Mouse (Mus musculus): ENCODE data around the gene Tecpr2. TPM values are rescaled to one million over a fixed set of nuclear protein-coding genes. Genes with fewer than 3 reads are reported as not detected.

The Tecpr2 gene
- polyA plus RNA-seq, 1 experiment from 2014 or later: 3.8 TPM

DNA sequence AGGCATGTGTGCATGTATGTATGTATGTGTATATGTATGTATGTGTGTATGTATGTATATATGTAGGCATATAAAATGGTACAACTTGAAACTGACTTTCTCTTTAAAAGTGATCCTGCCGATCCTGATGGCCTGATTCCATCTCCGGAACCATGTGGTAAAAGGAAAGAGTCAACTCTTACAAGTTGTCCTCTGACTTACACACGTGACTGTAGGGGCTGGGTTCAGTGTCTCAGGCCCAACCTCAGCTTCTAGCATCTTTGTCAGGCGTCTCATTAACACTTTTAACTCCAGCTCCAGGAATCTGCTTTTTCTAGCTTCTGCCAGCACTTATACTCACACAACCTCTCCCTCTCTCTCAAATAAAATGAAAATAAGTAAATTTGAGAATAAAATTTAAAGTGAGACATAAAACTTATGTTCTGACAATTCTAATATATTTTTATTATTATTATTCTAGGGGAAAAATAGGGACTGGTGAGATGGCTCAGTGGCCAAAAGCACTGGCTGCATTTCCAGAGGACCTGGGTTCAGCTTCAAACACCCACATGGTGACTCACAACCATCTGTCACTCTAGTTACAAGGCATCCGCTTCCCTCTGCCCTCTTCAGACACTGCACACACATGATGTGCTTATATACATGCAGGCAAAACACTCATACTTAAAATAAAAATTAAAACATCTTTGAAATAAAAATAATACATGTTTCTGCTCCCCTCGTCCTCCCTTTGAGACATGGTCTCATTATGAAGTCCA, 63.7 kb downstream of the Tecpr2 start:
- Histone ChIP-seq H3K9me3 (no peaks in the 10 kb centered on the region), H3K27ac (no peak overlapping the region), H3K9ac (no peak overlapping the region), H3K36me3 (peaks cover 38% of the 10 kb centered on the region), H3K27me3 (no peaks in the 10 kb centered on the region), H3K4me1 (no peaks in the 10 kb centered on the region), H3K4me3 (no peak overlapping the region), H3K4me2 (no peak overlapping the region)
- 78% methylated on average over 6 of the region's 6 CpGs for WGBS
- ATAC-seq (ENCODE audit: insufficient number of reproducible peaks, low FRiP score, low TSS enrichment, low read depth): no peak

DNA sequence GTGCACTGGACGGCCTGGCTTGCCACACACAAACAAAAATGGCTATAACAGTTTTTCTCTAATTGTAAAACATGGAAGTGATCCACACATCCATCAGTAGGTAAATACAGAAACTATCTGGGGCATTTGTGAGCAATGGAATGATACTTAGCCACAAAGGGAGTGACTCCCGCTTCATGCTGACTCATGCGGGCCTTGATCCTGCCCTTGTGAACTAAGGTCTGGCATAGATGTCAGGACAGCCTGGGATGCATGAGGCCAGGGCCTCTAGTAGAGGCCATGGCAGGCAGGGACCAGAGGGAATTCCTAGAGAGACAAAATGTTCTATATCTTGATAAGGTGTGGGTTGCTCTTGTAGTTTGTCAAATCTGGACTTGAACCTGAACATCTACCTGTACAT, 64.4 kb downstream of the Tecpr2 start:
- H3K36me3 ChIP-seq: peaks cover 36% of the 10 kb centered on the region
- no peak overlapping the region for H3K9ac ChIP-seq
- H3K27me3 ChIP-seq: no peaks in the 10 kb centered on the region
- no peak overlapping the region for H3K27ac ChIP-seq
- no peak overlapping the region for H3K4me3 ChIP-seq
- H3K4me2 ChIP-seq: no peak overlapping the region
- no peaks in the 10 kb centered on the region for H3K9me3 ChIP-seq
- H3K4me1 ChIP-seq: no peaks in the 10 kb centered on the region
- no peak for ATAC-seq (ENCODE audit: insufficient number of reproducible peaks, low FRiP score, low TSS enrichment, low read depth)
- WGBS: 86% methylated on average over 3 of the region's 3 CpGs

DNA sequence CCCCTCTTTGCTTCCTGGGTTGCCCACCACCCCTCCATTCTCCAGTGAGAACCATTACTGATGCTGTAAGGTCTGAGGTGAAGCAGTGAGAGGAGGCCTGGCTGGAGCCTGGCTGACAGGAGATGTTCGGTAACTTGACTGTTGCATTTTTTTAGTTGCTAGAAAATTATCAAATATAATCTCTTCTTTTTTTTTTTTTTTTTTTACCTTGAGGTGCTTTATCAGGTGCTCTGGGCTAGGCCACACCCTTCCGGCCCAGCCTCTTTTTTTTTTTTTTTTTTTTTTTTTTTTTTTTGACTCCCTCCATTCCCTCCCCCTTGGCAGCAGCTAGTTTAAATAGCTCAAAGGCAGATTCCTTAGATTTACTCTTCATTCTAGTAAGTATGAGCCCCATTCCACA, 64.8 kb downstream of the Tecpr2 start:
- no peaks in the 10 kb centered on the region for H3K27me3 ChIP-seq
- H3K9me3 ChIP-seq: no peaks in the 10 kb centered on the region
- no peak overlapping the region for H3K4me2 ChIP-seq
- no peak overlapping the region for H3K27ac ChIP-seq
- peaks cover 32% of the 10 kb centered on the region for H3K36me3 ChIP-seq
- WGBS: 78% methylated on average over 2 of the region's 2 CpGs
- no peak overlapping the region for H3K9ac ChIP-seq
- no peak for ATAC-seq (ENCODE audit: insufficient number of reproducible peaks, low FRiP score, low TSS enrichment, low read depth)
- no peaks in the 10 kb centered on the region for H3K4me1 ChIP-seq
- H3K4me3 ChIP-seq: no peak overlapping the region

DNA sequence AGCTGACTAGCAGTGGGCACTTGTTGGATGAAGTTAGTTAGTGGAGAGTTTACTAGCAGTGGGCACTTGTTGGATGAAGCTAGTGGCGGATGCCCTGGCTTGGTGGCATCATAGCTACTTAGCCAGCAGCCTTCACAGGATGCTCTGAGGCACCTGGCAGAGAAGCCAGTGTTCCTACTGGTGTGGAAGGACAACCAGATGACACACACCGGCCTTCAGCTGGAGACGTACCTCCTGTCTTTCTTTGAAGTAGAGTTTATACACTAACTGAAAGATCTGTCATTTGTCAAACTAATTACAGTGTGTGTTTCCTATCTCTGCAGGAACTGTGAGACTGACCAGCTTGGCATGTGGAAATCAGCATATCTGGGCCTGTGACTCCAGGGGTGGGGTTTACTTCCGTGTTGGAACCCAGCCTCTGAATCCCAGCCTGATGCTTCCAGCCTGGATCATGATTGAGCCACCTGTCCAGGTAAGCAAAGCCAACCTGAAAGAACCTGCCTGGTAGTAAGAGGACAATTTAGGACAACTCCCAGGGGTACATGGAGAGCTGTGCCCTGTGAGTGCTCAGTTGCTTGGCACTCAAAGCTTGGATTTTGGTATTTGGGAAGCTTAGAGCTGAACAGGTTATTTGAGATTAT, 65.4 kb downstream of the Tecpr2 start:
- Histone ChIP-seq H3K27me3 (no peaks in the 10 kb centered on the region), H3K4me2 (no peak overlapping the region), H3K4me1 (no peaks in the 10 kb centered on the region), H3K4me3 (no peak overlapping the region), H3K9ac (no peak overlapping the region), H3K9me3 (no peaks in the 10 kb centered on the region), H3K36me3 (peaks cover 32% of the 10 kb centered on the region), H3K27ac (no peak overlapping the region)
- 74% methylated on average over 4 of the region's 4 CpGs for WGBS
- ATAC-seq (ENCODE audit: insufficient number of reproducible peaks, low FRiP score, low TSS enrichment, low read depth): no peak

DNA sequence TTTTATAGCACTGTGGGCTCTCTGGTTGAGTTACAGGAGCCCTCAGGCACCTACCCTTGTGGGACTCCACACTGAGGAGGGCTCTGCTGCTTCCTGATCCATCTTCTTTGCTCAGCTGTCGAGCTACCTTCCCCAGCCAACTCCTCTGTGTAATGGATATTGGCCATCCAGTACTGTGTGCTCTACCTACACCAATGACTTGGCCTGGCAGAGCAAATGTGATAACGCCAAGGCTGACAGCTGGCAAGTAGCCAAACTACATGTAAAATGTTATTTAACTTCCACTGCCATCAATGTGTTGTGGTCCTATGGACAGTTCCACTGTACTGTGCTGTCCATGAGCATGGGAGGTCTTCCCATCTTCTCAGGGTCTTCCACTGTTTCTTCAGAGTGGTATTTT, 72.9 kb downstream of the Tecpr2 start:
- no peak for ATAC-seq (ENCODE audit: insufficient number of reproducible peaks, low FRiP score, low TSS enrichment, low read depth)
- WGBS: 70% methylated on average over 2 of the region's 2 CpGs
- H3K36me3 ChIP-seq: peaks cover 13% of the 10 kb centered on the region; the same call in 1 of the 2 replicates

DNA sequence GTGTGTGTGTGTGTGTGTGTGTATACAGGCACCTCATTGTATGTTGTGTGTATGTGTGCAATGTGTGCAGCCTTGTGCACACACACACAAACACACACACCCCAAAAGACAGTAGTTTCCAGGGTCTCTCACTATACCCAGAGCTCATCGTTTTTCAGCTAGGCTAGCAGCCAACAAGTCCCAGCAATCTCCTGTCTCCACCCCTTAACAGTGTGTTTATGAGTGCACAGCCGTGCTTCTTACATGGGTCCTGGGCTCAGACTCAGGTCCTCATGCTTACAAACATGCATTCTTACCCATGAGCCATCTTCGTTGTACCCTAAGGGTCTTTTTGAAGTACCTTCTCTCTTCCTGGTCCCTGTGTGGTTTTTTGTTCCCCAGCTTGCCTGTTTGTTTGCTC, 76.4 kb downstream of the Tecpr2 start:
- peaks cover 38% of the 10 kb centered on the region for H3K36me3 ChIP-seq
- H3K4me1 ChIP-seq: 0 out of 2 replicates have a peak, but pooled peaks cover 6% of the 10 kb centered on the region
- no peak overlapping the region for H3K4me3 ChIP-seq
- WGBS: 43% methylated on average over 3 of the region's 3 CpGs
- no peaks in the 10 kb centered on the region for H3K27me3 ChIP-seq
- ATAC-seq (ENCODE audit: insufficient number of reproducible peaks, low FRiP score, low TSS enrichment, low read depth): no peak
- H3K9ac ChIP-seq: no peak overlapping the region
- H3K27ac ChIP-seq: no peak overlapping the region
- H3K4me2 ChIP-seq: no peak overlapping the region
- H3K9me3 ChIP-seq: no peaks in the 10 kb centered on the region

More for the DNA sequence above, 72.9 kb downstream of the Tecpr2 start:
- Histone ChIP-seq H3K4me3 (no peak overlapping the region), H3K4me1 (0 out of 2 replicates have a peak, but pooled peaks cover 6% of the 10 kb centered on the region), H3K27ac (no peak overlapping the region), H3K9ac (no peak overlapping the region), H3K4me2 (no peak overlapping the region), H3K9me3 (no peaks in the 10 kb centered on the region), H3K27me3 (no peaks in the 10 kb centered on the region)

DNA sequence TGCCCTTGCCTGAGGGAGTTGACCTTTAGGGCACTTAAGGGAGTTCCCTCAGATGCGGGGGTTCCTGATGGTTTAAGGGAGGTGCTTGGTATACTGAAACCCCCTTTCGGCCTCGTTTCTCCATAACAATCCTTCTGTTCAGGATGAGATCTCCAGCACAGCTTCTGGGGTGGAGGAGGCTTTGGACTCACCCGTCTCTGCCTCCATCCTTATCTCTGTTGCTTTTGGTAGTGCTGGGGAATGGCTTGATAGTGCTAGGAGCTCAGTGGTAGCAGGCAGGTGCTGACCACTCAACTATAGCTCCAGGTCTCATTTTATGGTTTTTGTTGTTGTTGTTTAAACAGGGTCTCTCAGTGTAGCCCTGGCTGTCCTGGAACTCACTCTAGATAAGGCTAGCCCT, 77.0 kb downstream of the Tecpr2 start:
- H3K9ac ChIP-seq: no peak overlapping the region
- ATAC-seq (ENCODE audit: insufficient number of reproducible peaks, low FRiP score, low TSS enrichment, low read depth): no peak
- H3K4me1 ChIP-seq: 0 out of 2 replicates have a peak, but pooled peaks cover 6% of the 10 kb centered on the region
- no peak overlapping the region for H3K4me3 ChIP-seq
- no peak overlapping the region for H3K27ac ChIP-seq
- H3K4me2 ChIP-seq: no peak overlapping the region
- no peaks in the 10 kb centered on the region for H3K9me3 ChIP-seq
- H3K36me3 ChIP-seq: peaks cover 42% of the 10 kb centered on the region
- 75% methylated on average over 4 of the region's 4 CpGs for WGBS
- H3K27me3 ChIP-seq: no peaks in the 10 kb centered on the region

DNA sequence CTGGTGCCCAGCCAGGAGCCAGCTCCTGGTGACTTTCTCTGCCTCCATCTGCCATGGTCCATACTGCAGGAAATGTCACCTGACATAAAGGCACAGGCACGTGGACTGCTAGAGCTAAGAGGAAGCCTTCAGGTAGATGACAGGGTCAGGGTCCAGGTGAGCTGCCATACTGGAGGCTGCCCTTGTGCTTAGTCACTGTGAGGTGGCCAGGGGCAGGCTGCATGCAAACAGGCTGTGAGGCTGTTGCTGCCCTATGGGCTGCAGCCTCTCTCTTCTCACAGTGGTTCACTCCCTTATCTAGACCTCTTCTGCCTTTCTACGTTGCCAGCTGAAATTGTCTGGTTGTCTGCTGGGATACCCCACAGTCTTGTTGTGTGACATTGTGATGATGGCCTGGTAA, 78.1 kb downstream of the Tecpr2 start:
- ATAC-seq (ENCODE audit: insufficient number of reproducible peaks, low FRiP score, low TSS enrichment, low read depth): 0 out of 2 replicates have a peak, but pooled peaks have one; percentile 44
- H3K36me3 ChIP-seq: peaks cover 43% of the 10 kb centered on the region
- no peak overlapping the region for H3K4me2 ChIP-seq
- H3K9ac ChIP-seq: no peak overlapping the region
- H3K4me1 ChIP-seq: 0 out of 2 replicates have a peak, but pooled peaks cover 6% of the 10 kb centered on the region
- H3K9me3 ChIP-seq: no peaks in the 10 kb centered on the region
- 96% methylated on average over 2 of the region's 2 CpGs for WGBS
- H3K27me3 ChIP-seq: no peaks in the 10 kb centered on the region
- H3K27ac ChIP-seq: no peak overlapping the region
- no peak overlapping the region for H3K4me3 ChIP-seq

DNA sequence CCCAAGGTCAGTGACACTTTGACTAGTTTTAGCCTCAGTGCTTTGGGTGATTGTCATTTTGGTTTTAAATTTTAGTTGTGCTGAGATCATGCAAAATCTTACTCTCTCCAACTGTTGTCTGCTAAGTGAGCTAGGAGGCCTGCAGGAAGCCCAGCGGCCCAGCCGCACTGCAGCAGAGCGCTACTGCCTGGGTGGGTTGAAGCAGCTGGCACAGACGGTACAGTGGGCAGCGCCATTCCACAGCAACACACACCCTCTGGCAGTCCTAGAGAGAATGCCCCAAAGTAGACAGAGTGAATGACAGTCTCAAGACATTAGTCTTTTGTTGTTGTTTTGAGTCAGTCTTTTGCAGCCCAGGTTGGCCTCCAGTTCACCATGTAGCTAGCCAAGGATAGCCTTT, 81.3 kb downstream of the Tecpr2 start:
- Histone ChIP-seq H3K36me3 (peaks cover 64% of the 10 kb centered on the region), H3K4me3 (no peak overlapping the region), H3K4me1 (0 out of 2 replicates have a peak, but pooled peaks cover 6% of the 10 kb centered on the region), H3K4me2 (no peak overlapping the region), H3K9ac (no peak overlapping the region), H3K9me3 (no peaks in the 10 kb centered on the region), H3K27me3 (no peaks in the 10 kb centered on the region), H3K27ac (no peak overlapping the region)
- ATAC-seq (ENCODE audit: insufficient number of reproducible peaks, low FRiP score, low TSS enrichment, low read depth): no peak
- WGBS: 91% methylated on average over 5 of the region's 5 CpGs

DNA sequence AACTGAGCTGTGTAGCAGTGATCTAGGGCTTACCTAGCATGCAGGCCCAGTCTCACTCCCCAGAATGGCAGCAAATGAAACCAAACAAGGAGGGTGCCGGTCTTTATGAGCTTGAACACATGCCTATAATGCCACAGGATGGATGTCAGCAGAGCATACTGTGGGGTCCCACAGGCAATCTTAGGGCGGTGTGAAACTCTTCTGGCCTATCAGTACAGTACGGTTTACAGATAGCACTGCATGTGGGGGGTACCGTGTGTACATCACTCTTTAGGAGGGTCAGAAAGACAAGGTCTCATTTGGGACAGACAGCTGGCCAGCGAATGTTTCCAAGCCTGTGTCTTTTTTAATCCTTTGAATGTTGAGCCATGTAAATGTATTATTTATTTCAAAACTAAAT, 82.9 kb downstream of the Tecpr2 start:
- Histone ChIP-seq H3K4me3 (no peak overlapping the region), H3K4me1 (no peaks in the 10 kb centered on the region), H3K9ac (no peak overlapping the region), H3K4me2 (no peak overlapping the region), H3K36me3 (peaks cover 78% of the 10 kb centered on the region), H3K9me3 (no peaks in the 10 kb centered on the region), H3K27ac (no peak overlapping the region), H3K27me3 (no peaks in the 10 kb centered on the region)
- WGBS: 90% methylated on average over 5 of the region's 5 CpGs
- ATAC-seq (ENCODE audit: insufficient number of reproducible peaks, low FRiP score, low TSS enrichment, low read depth): no peak

DNA sequence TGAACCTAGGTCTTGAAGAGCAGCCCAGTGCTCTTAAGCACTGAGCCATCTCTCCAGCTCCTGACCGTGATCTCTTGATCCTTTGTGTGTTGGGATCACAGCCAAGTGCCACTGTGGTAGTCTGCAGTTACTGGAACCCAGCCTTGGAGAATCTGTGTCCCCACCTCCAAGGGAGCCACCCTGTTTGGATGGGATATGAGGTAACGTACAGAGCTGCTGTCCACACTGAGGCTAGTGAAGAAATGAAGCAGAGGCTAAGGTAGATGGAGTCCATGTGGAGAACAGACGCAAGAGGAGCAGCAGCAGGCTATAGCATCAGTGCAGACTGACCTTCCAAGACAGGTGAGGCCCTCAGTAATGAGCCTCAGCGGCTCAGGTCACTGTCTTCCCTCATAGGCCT, 84.8 kb downstream of the Tecpr2 start:
- WGBS: 83% methylated on average over 4 of the region's 4 CpGs
- peaks cover 65% of the 10 kb centered on the region for H3K36me3 ChIP-seq
- no peak overlapping the region for H3K9ac ChIP-seq
- no peak overlapping the region for H3K27ac ChIP-seq
- ATAC-seq (ENCODE audit: insufficient number of reproducible peaks, low FRiP score, low TSS enrichment, low read depth): no peak
- no peak overlapping the region for H3K4me3 ChIP-seq
- no peaks in the 10 kb centered on the region for H3K9me3 ChIP-seq
- no peak overlapping the region for H3K4me2 ChIP-seq
- peaks cover 9% of the 10 kb centered on the region for H3K4me1 ChIP-seq
- no peaks in the 10 kb centered on the region for H3K27me3 ChIP-seq

DNA sequence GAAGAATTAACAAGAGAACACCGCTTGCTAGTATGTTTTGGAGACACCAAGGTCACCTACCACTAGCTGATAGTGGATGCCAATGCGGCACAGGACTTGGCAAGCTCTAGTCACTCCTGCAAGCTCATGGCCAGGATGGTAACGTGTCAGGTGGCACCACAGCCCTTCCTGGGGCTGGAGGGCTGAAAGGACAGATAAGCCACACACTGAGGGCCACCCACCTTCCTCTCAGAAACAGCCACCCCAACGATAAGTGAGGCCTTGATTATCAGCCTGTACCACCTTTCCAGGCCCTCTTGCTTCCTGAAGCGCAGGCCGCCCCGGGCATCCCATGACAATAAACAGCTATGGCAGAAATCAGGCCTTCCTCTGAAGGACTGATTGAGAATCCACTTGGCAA, 85.2 kb downstream of the Tecpr2 start:
- no peak overlapping the region for H3K9ac ChIP-seq
- 90% methylated on average over 7 of the region's 7 CpGs for WGBS
- peaks cover 60% of the 10 kb centered on the region for H3K36me3 ChIP-seq
- peaks cover 12% of the 10 kb centered on the region for H3K4me1 ChIP-seq
- H3K4me3 ChIP-seq: no peak overlapping the region
- H3K27me3 ChIP-seq: no peaks in the 10 kb centered on the region
- ATAC-seq (ENCODE audit: insufficient number of reproducible peaks, low FRiP score, low TSS enrichment, low read depth): no peak
- no peaks in the 10 kb centered on the region for H3K9me3 ChIP-seq
- H3K4me2 ChIP-seq: no peak overlapping the region
- no peak overlapping the region for H3K27ac ChIP-seq

Data from limb, embryonic 15.5 days (tissue).